Mouse (Mus musculus) bone marrow, adult 2 months (tissue): ENCODE measurements around the gene Fabp7. TPM values are rescaled to one million over a fixed set of nuclear protein-coding genes. Genes with fewer than 3 reads are reported as not detected.
A peak's percentile ranks its signal among the peaks of the same experiment; 100 is the strongest.

Experiments
- H3K27ac ChIP-seq: fragments of 200-500 bp; 2 replicates; pipeline ENCODE4 v1.5.1; 2012; ENCODE audit warnings: low read depth, mild to moderate bottlenecking, control low read depth, inconsistent platforms, low read length; ENCODE audit not compliant: control insufficient read depth, poor library complexity, insufficient read depth
- H3K4me1 ChIP-seq: fragments of 200-500 bp; 2 replicates; pipeline ENCODE4 v1.6.1; 2011; ENCODE audit warnings: low read length; ENCODE audit not compliant: control insufficient read depth, insufficient read depth
- H3K4me3 ChIP-seq: fragments of 200-500 bp; replicated peaks from 2 replicates; pipeline ENCODE3; 2011; ENCODE audit warnings: mild to moderate bottlenecking, low read depth, low read length, control low read depth; ENCODE audit not compliant: control insufficient read depth
- CTCF ChIP-seq: fragments of 200-500 bp; IDR thresholded peaks from 2 replicates; pipeline ENCODE4 v1.5.1; 2011; ENCODE audit warnings: low read length, control low read depth; ENCODE audit not compliant: control insufficient read depth, insufficient read depth
- POLR2A ChIP-seq: fragments of 200-500 bp; IDR thresholded peaks from 2 replicates; pipeline ENCODE4 v1.6.1; 2011; ENCODE audit warnings: low read depth, mild to moderate bottlenecking, control low read depth, low read length, borderline replicate concordance; ENCODE audit not compliant: control insufficient read depth
- WGBS: fragments of 180-500 bp; shearing (Covaris S2); methylation state at CpG from one replicate; pipeline ENCODE4 v1.1.7; 2018; 5-methylcytosine and 5-hydroxymethylcytosine counted together
- polyA plus RNA-seq: library from polyadenylated mRNA; stranded (reverse); fragments of >200 nt; gene quantifications from 2 replicates; pipeline ENCODE4 v1.2.4, GENCODE M21; 2011; ENCODE audit warnings: low replicate concordance; ENCODE audit not compliant: missing spikeins, insufficient read depth, insufficient read length

Gene Fabp7
- 1.8 TPM in 1 of 2 replicates, not detected in the other for polyA plus RNA-seq

GRCm38 (mm10) chr10:57784876-57785150 lies at the start of gene Fabp7:
Fabp7 (plus strand) TSS chr10:57784881.
- Histone ChIP-seq H3K4me1 (no peaks in the 10 kb centered on the region), H3K4me3 (no peak within 1 kb of the TSS), H3K27ac (no peak within 1 kb of the TSS)
- WGBS: 52% methylated on average over 7 of the region's 7 CpGs
- TF ChIP-seq CTCF (no peak), POLR2A (no peak)

DNA sequence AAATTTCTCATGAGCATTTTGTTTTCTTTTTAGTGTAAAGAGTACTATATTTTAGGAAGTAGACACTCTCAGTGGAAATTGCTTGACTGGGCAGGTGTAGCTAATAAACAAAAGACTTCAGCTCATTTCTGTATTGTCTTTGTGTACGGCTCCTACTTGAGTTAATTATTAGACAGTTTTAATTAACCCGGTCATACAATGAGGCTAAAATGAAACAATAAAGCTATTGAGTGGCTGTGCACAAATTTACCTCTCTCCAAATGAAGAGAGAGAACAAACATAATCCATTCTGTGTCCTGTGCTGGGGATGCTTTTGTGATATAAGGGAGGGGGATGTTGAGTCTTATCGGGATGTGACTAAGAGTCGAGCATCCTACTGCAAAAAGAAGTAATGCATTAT lies 43.9 kb upstream of the Fabp7 start:
- H3K4me3 ChIP-seq: no peak overlapping the region
- no peak overlapping the region for H3K27ac ChIP-seq
- WGBS: 78% methylated on average over 4 of the region's 4 CpGs
- H3K4me1 ChIP-seq: no peaks in the 10 kb centered on the region; the same call in 1 of the 2 replicates
- TF ChIP-seq CTCF (no peak), POLR2A (no peak)

- Histone ChIP-seq H3K4me3 (no peak overlapping the region), H3K4me1 (no peaks in the 10 kb centered on the region; the same call in 1 of the 2 replicates), H3K27ac (no peak overlapping the region)
- no peak for TF ChIP-seq CTCF
- no peak for TF ChIP-seq POLR2A
- WGBS: 76% methylated on average over 2 of the region's 2 CpGs
These were observed 43.3 kb upstream of the Fabp7 start for GRCm38 (mm10) chr10:57741351-57741750.

DNA sequence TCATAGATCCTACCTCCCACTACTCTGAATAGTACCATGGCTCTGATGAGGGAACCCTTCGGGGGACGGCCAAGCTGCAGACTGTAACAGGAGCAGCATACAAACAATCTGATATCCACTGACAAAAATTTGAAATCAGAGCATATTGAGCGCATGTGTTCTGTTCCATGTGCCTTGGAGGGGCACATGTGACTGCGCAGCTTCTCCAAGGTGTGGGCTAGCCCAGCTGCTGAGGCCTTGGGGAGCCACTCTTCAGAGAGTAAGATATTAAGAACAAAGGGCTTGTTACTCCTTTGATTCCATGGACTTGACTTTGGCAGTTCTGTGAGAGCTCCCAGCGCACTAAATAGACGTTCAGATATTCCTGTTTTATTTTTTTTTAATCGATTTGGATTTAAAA lies 41.6 kb upstream of the Fabp7 start:
- H3K4me1 ChIP-seq: no peaks in the 10 kb centered on the region; the same call in 1 of the 2 replicates
- H3K4me3 ChIP-seq: no peak overlapping the region
- no peak overlapping the region for H3K27ac ChIP-seq
- 73% methylated on average over 7 of the region's 7 CpGs for WGBS
- TF ChIP-seq CTCF (no peak), POLR2A (no peak)

- TF ChIP-seq POLR2A (no peak), CTCF (peak; percentile 38; the same call in 1 of the 2 replicates)
- Histone ChIP-seq H3K4me3 (no peak overlapping the region), H3K27ac (no peak overlapping the region), H3K4me1 (no peaks in the 10 kb centered on the region; the same call in 1 of the 2 replicates)
- 1% methylated on average over 6 of the region's 6 CpGs for WGBS
These were observed 41.1 kb upstream of the Fabp7 start for GRCm38 (mm10) chr10:57743606-57744016.

DNA sequence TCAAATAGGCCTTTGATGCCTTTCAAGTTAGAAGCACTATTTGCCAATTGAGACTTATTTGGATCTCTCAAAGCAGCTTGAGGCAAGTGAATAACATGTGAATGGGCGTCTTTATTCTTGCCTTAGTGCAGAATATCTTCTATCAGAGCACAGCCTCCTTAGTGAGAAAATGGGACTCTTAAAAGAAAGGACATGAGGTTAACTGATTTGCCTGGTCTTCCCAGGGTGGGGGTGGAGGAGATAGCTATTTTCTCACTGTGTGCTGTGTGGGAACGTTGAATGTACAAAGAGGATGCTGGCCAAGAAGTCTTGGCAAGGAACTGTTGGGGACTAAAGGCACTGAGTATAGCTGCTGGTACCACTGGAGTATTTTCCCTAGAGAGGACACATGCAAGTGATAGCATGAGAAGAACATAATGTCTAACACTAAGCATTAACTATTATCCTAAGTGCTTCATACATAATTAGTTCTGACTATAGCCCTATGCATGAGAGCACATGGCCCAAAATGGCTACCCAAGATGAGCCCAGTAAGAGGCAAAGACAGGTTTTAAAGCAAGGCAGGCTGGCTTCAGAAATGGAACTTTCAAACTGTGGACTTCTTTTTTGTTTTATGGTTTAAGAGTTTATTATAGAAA lies 40.4 kb upstream of the Fabp7 start:
- TF ChIP-seq CTCF (no peak), POLR2A (no peak)

GRCm38 (mm10) chr10:57745452-57745851 lies 39.2 kb upstream of the Fabp7 start:
- H3K27ac ChIP-seq: no peak overlapping the region
- H3K4me1 ChIP-seq: no peaks in the 10 kb centered on the region; the same call in 1 of the 2 replicates
- no peak overlapping the region for H3K4me3 ChIP-seq
- TF ChIP-seq POLR2A: no peak
- TF ChIP-seq CTCF: no peak

More for the DNA sequence above, 40.4 kb upstream of the Fabp7 start:
- H3K4me3 ChIP-seq: no peak overlapping the region
- no peaks in the 10 kb centered on the region; the same call in 1 of the 2 replicates for H3K4me1 ChIP-seq
- 52% methylated on average over 2 of the region's 2 CpGs for WGBS
- H3K27ac ChIP-seq: no peak overlapping the region

DNA sequence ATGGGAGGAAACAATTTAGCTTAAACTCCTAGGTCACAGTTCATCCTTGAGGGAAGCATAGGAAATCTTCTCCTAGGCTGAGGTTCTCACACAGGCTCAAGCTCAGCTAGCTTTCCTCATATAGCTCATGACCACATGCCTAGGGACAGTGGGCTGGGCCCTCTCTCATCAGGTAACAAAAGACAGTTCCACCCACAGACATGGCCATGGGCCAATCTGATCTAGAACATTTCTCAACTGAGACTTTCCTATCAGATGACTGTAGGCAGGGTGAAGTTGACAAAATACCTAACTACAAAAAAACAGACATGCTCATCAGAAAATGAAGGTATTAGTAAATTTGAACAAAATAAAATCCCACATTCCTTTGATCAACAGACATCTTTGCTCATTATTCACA lies 37.6 kb upstream of the Fabp7 start:
- Histone ChIP-seq H3K4me3 (no peak overlapping the region), H3K27ac (no peak overlapping the region), H3K4me1 (no peaks in the 10 kb centered on the region; the same call in 1 of the 2 replicates)
- TF ChIP-seq CTCF (no peak), POLR2A (no peak)
